Mouse (Mus musculus): ENCODE measurements around the gene Slc25a21.

- TF ChIP-seq CTCF (IDR thresholded peaks at IDR 0.05; ENCODE audit: low read depth, low read length) (no peak), POLR2A (IDR thresholded peaks at IDR 0.05; ENCODE audit: borderline replicate concordance, low read depth, low read length) (no peak)
These were observed 417.7 kb downstream of the Slc25a21 start for GRCm38 (mm10) chr12:56779621-56780020.
